Mouse (Mus musculus) stomach, postnatal 0 days (tissue): Measurements from ENCODE around the gene Cct8l1. TPM values are rescaled to one million over a fixed set of nuclear protein-coding genes. Genes with fewer than 3 reads are reported as not detected.
A peak's percentile ranks its signal among the peaks of the same experiment; 100 is the strongest.

Experiments used
- ATAC-seq: fragments of 200-750 bp; cut with Nextera tagmentation; 2 replicates; pipeline ENCODE4 v1.8.0; 2017; ENCODE audit not compliant: low FRiP score, low TSS enrichment
- DNase-seq: peaks from one replicate; pipeline ENCODE4 v3.0.0-alpha.2; 2016; ENCODE audit warnings: low spot score
- H3K27ac ChIP-seq: fragments of 300-500 bp; sonication (generic); replicated peaks from 2 replicates; pipeline ENCODE4 v1.5.1; 2014; ENCODE audit warnings: mild to moderate bottlenecking, control low read depth
- H3K27me3 ChIP-seq: fragments of 300-500 bp; sonication (generic); 2 replicates; pipeline ENCODE4 v1.6.1; 2014; ENCODE audit warnings: low read length; ENCODE audit not compliant: control insufficient read depth, insufficient read depth
- H3K36me3 ChIP-seq: fragments of 300-500 bp; sonication (generic); 2 replicates; pipeline ENCODE4 v1.6.1; 2014; ENCODE audit warnings: low read length, mixed read lengths; ENCODE audit not compliant: control insufficient read depth, insufficient read depth
- H3K4me1 ChIP-seq: fragments of 300-500 bp; sonication (generic); replicated peaks from 2 replicates; pipeline ENCODE4 v1.6.1; 2014; ENCODE audit warnings: antibody characterized with exemption; ENCODE audit not compliant: control insufficient read depth, insufficient read depth
- H3K4me2 ChIP-seq: fragments of 300-500 bp; sonication (generic); replicated peaks from 2 replicates; pipeline ENCODE4 v1.6.1; 2014; ENCODE audit warnings: low read depth, mild to moderate bottlenecking, control low read depth, moderate library complexity
- H3K4me3 ChIP-seq: fragments of 300-500 bp; sonication (generic); 2 replicates; pipeline ENCODE4 v1.5.1; 2014; ENCODE audit warnings: low read depth, low read length, control low read depth
- H3K9ac ChIP-seq: fragments of 300-500 bp; sonication (generic); 2 replicates; pipeline ENCODE4 v1.6.1; 2014; ENCODE audit warnings: mild to moderate bottlenecking, low read length, control low read depth, mixed read lengths
- H3K9me3 ChIP-seq: fragments of 300-500 bp; sonication (generic); 2 replicates; pipeline ENCODE4 v1.6.1; 2016; ENCODE audit warnings: low read length; ENCODE audit not compliant: control insufficient read depth
- CTCF ChIP-seq: IDR thresholded peaks from 2 replicates; pipeline ENCODE4 v1.5.1; 2016; ENCODE audit warnings: antibody characterized with exemption, low read depth, mild to moderate bottlenecking, moderate library complexity
- EP300 ChIP-seq: optimal IDR thresholded peaks from 2 replicates; pipeline ENCODE3; 2016; ENCODE audit warnings: antibody characterized with exemption
- WGBS: fragments of 180-500 bp; shearing (Covaris S2); extraction: QIAGEN DNeasy Blood & Tissue Kit; methylation state at CpG from one replicate; pipeline ENCODE4 v1.1.7; 2014; 5-methylcytosine and 5-hydroxymethylcytosine counted together
- polyA plus RNA-seq: library from polyadenylated mRNA; unstranded; fragments of >200 nt; fragmentation: Nextera tagmentation; extraction: Ambion mirVana; gene quantifications from 2 replicates; pipeline ENCODE4 v1.2.1, GENCODE M21; 2015

The Cct8l1 gene
- polyA plus RNA-seq = 0.05 and 0.06 TPM in 2 replicates

DNA sequence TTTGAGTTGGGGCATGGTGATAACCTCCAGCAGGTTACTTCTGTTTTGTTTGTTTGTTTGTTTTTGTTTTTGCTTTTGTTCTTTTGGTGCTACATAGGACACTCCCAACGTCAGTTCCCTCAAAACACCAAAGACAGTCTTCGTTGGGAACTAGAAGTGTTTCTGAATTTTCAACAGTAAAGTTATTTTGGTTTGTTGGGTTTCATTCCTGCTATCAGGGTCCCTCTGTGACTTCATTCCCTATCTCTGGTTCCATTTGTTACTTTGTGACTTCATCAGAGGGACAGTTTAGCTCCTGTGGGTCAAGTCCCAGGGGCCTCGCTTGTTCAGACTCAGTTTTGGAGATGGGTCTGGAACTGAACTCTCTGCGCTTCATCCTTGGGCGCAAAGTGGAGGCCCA, at the start of gene Cct8l1:
Gene Cct8l1 (plus strand): TSS at position 301 of the 400 bp plus-strand sequence.
- no peaks in the 10 kb centered on the region for H3K4me1 ChIP-seq
- WGBS = 94% methylated on average over 5 of the region's 5 CpGs
- H3K9me3 ChIP-seq = no peaks in the 10 kb centered on the region
- no peak within 1 kb of the TSS for H3K9ac ChIP-seq
- no peaks in the 10 kb centered on the region for H3K36me3 ChIP-seq
- H3K4me2 ChIP-seq = no peak within 1 kb of the TSS
- H3K27ac ChIP-seq = no peak within 1 kb of the TSS
- TF ChIP-seq CTCF = no peak
- TF ChIP-seq EP300 = no peak
- no peaks in the 10 kb centered on the region for H3K27me3 ChIP-seq
- DNase-seq (no peak), ATAC-seq (no peak)
- no peak within 1 kb of the TSS for H3K4me3 ChIP-seq

DNA sequence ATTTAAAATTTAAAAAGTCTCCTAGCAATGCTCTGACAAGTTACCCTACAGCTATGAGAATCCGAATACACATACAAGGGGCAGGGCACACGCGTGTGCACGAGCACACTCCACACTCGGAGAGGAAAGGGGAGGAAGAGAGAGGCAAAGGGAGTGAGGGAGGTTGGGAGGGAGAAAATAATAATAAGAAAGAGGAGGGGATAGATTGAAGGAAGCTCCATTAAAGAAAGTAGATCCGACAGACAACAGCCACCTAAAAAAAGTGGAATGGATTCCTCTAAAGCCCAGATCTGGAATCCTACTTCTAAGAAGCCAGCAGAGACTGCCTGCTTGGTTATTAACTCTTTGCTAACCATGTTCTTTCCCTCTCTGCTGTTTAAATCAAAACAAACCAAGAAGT, 43.8 kb upstream of the Cct8l1 start:
- 0 out of 2 replicates have a peak overlapping the region, but pooled peaks have one; percentile 0 for H3K9ac ChIP-seq
- 4% methylated on average over 6 of the region's 6 CpGs for WGBS
- H3K4me1 ChIP-seq = no peaks in the 10 kb centered on the region
- H3K4me2 ChIP-seq = peak overlapping the region; percentile 31
- no peak for TF ChIP-seq EP300
- TF ChIP-seq CTCF = no peak
- H3K27me3 ChIP-seq = no peaks in the 10 kb centered on the region
- H3K9me3 ChIP-seq = no peaks in the 10 kb centered on the region
- peak overlapping the region; percentile 21 for H3K4me3 ChIP-seq
- H3K27ac ChIP-seq = no peak overlapping the region
- no peak for DNase-seq
- no peaks in the 10 kb centered on the region for H3K36me3 ChIP-seq
- 0 out of 2 replicates have a peak, but pooled peaks have one; percentile 45 for ATAC-seq

DNA sequence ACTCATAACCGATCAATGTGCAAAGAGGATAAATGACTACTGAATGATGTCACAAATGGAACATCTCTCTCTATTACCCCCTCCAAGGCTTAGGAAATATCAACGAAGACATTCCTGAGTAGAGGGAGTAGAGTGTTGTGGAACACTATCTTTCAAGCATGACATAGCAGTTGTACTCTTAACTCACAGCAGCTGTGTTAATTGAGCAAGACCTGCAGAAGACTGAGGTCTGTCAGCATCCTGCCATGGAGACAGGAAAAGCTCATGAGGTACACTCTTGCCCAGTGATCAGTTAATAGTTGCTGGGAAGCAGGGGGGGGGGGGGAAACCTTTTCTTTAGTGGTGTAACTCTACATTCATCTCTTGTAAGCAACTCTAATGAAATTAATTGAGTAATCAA, 40.1 kb upstream of the Cct8l1 start:
- Histone ChIP-seq H3K9ac (no peak overlapping the region), H3K4me1 (no peaks in the 10 kb centered on the region), H3K9me3 (no peaks in the 10 kb centered on the region), H3K4me2 (no peak overlapping the region), H3K36me3 (no peaks in the 10 kb centered on the region), H3K27ac (no peak overlapping the region), H3K27me3 (no peaks in the 10 kb centered on the region), H3K4me3 (no peak overlapping the region)
- no peak for TF ChIP-seq CTCF
- 68% methylated on average over 2 of the region's 2 CpGs for WGBS
- DNase-seq = no peak
- ATAC-seq = no peak

DNA sequence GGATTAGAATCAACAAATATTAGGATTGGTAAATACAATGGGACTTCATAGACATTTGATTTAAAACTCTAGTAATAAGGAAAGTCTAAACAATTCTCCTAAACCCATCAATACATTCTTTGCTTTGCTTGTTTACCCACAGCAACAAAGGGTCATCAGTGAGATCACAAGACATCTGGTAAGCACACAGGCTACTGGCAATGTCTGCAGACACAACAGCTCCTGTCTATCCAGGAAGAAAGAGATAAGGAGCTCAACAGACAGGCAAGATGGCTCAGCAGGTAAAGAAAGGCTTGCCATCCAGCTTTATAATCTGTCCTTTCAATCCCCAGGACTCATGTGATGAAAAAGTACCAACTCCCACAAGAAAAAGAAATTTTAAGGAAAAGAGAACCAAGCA, 37.0 kb upstream of the Cct8l1 start:
- ATAC-seq (no peak), DNase-seq (no peak)
- TF ChIP-seq EP300 (no peak), CTCF (no peak)

DNA sequence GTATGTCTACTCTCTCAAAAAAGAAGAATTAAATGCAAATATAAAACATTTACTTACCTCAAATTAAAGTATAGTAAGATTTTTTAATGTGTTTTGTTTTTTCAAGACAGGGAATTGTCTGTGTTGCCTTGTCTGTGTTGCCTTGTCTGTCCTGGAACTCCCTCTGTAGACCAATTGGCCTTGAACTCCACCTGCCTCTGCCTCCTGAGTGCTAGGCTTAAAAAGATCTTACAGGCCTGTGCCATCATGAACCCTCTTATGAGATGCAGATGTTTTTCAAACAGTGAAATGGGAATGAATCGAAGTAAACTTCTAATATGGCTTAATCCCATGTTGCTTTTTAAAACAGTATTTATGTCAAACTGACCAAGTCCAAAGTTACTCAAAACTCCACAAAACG, 19.2 kb upstream of the Cct8l1 start:
- no peaks in the 10 kb centered on the region for H3K4me1 ChIP-seq
- peak overlapping the region; percentile 71 for H3K4me2 ChIP-seq
- H3K36me3 ChIP-seq = no peaks in the 10 kb centered on the region
- DNase-seq = no peak
- H3K9me3 ChIP-seq = no peaks in the 10 kb centered on the region
- no peak for TF ChIP-seq EP300
- TF ChIP-seq CTCF = no peak
- H3K27me3 ChIP-seq = no peaks in the 10 kb centered on the region
- no peak for ATAC-seq
- H3K4me3 ChIP-seq = peak overlapping the region; percentile 99; the same call in 1 of the 2 replicates
- no peak overlapping the region for H3K27ac ChIP-seq
- 31% methylated on average over 2 of the region's 2 CpGs for WGBS
- no peak overlapping the region for H3K9ac ChIP-seq

More for the DNA sequence above, 37.0 kb upstream of the Cct8l1 start:
- H3K27me3 ChIP-seq = no peaks in the 10 kb centered on the region
- H3K9ac ChIP-seq = no peak overlapping the region
- no peak overlapping the region for H3K27ac ChIP-seq
- no peak overlapping the region for H3K4me3 ChIP-seq
- H3K9me3 ChIP-seq = no peaks in the 10 kb centered on the region
- no peak overlapping the region for H3K4me2 ChIP-seq
- no peaks in the 10 kb centered on the region for H3K36me3 ChIP-seq
- H3K4me1 ChIP-seq = no peaks in the 10 kb centered on the region

DNA sequence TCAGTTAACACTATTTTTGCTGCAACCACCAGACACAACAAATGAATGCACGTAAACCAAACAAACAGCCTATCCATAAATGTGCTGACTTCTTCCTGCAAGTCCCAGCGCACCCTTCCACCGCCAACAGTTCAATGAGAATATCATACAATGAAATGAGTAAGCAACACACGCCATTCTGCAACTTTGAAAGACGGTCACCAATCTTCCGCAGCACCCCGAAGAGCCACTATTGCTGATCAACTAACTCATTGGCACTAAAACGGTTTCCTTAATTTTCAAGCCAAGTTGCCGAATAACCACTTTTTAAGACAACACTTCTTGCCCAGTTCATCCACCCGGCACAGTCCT, 18.5 kb upstream of the Cct8l1 start:
- no peaks in the 10 kb centered on the region for H3K36me3 ChIP-seq
- no peaks in the 10 kb centered on the region for H3K9me3 ChIP-seq
- H3K27me3 ChIP-seq = no peaks in the 10 kb centered on the region
- peak overlapping the region; percentile 71 for H3K4me2 ChIP-seq
- H3K27ac ChIP-seq = peak overlapping the region; percentile 100
- no peak for ATAC-seq
- no peak for TF ChIP-seq CTCF
- no peak for TF ChIP-seq EP300
- DNase-seq = peak; percentile 27
- peak overlapping the region; percentile 99 for H3K9ac ChIP-seq
- WGBS = 2% methylated on average over 10 of the region's 10 CpGs
- H3K4me3 ChIP-seq = peak overlapping the region; percentile 99
- H3K4me1 ChIP-seq = no peaks in the 10 kb centered on the region
